Mouse (Mus musculus): Measurements from ENCODE around the gene Anapc13.

Anapc13 gene

GRCm38 (mm10) chr9:102625983-102626838, at the start of gene Anapc13, which contains the start of gene Cep63:
Anapc13 (plus strand) TSS chr9:102626296.
Cep63 (minus strand) TSS chr9:102626534.
- peak; percentile 98 for DNase-seq (ENCODE audit: low spot score)

- DNase-seq (ENCODE audit: low spot score), result no peak
Measured at GRCm38 (mm10) chr9:102577480-102577879, 48.6 kb upstream of the Anapc13 start.

GRCm38 (mm10) chr9:102581921-102582469, 44.1 kb upstream of the Anapc13 start:
- no peak for DNase-seq (ENCODE audit: low spot score)

GRCm38 (mm10) chr9:102587347-102587746, 38.7 kb upstream of the Anapc13 start:
- no peak for DNase-seq (ENCODE audit: low spot score)

- peak; percentile 24 for DNase-seq (ENCODE audit: low spot score)
Measured at GRCm38 (mm10) chr9:102594667-102595393, 31.3 kb upstream of the Anapc13 start.

GRCm38 (mm10) chr9:102595662-102596436, 30.2 kb upstream of the Anapc13 start:
- DNase-seq (ENCODE audit: low spot score), result no peak

- DNase-seq (ENCODE audit: low spot score), result no peak
Measured at GRCm38 (mm10) chr9:102601187-102601586, 24.9 kb upstream of the Anapc13 start.

GRCm38 (mm10) chr9:102601666-102602065, 24.4 kb upstream of the Anapc13 start:
- DNase-seq (ENCODE audit: low spot score), result no peak

GRCm38 (mm10) chr9:102605162-102605561, 20.9 kb upstream of the Anapc13 start:
- no peak for DNase-seq (ENCODE audit: low spot score)

- peak; percentile 17 for DNase-seq (ENCODE audit: low spot score)
Measured at GRCm38 (mm10) chr9:102607471-102607870, 18.6 kb upstream of the Anapc13 start.

- no peak for DNase-seq (ENCODE audit: low spot score)
Measured at GRCm38 (mm10) chr9:102609221-102609620, 16.9 kb upstream of the Anapc13 start.

- DNase-seq (ENCODE audit: low spot score), result no peak
Measured at GRCm38 (mm10) chr9:102615071-102615470, 11.0 kb upstream of the Anapc13 start.

- no peak for DNase-seq (ENCODE audit: low spot score)
Measured at GRCm38 (mm10) chr9:102616267-102616666, 9.8 kb upstream of the Anapc13 start.

GRCm38 (mm10) chr9:102621385-102621784, 4.7 kb upstream of the Anapc13 start:
- no peak for DNase-seq (ENCODE audit: low spot score)

GRCm38 (mm10) chr9:102622192-102622857, 3.8 kb upstream of the Anapc13 start:
- DNase-seq (ENCODE audit: low spot score), result peak; percentile 87

- DNase-seq (ENCODE audit: low spot score), result no peak
Measured at GRCm38 (mm10) chr9:102622876-102623275, 3.2 kb upstream of the Anapc13 start.

GRCm38 (mm10) chr9:102623581-102623980, 2.5 kb upstream of the Anapc13 start:
- DNase-seq (ENCODE audit: low spot score), result no peak

- peak; percentile 64 for DNase-seq (ENCODE audit: low spot score)
Measured at GRCm38 (mm10) chr9:102625401-102625982, 604 bp upstream of the Anapc13 start.

GRCm38 (mm10) chr9:102626839-102627225, 736 bp downstream of the Anapc13 start:
- DNase-seq (ENCODE audit: low spot score), result no peak

- no peak for DNase-seq (ENCODE audit: low spot score)
Measured at GRCm38 (mm10) chr9:102627442-102627841, 1.3 kb downstream of the Anapc13 start.

- DNase-seq (ENCODE audit: low spot score), result no peak
Measured at GRCm38 (mm10) chr9:102629052-102629451, 3.0 kb downstream of the Anapc13 start.
